Mouse (Mus musculus): ENCODE data around the gene Fads3. TPM values are rescaled to one million over a fixed set of nuclear protein-coding genes. Genes with fewer than 3 reads are reported as not detected.

The Fads3 gene
- polyA plus RNA-seq, 1 experiment from 2014 or later, result 2.4 TPM

- Histone ChIP-seq H3K36me3 (ENCODE audit: inconsistent target) (no peaks in the 10 kb centered on the region), H3K4me3 (ENCODE audit: inconsistent target) (no peak overlapping the region), H3K27ac (no peak overlapping the region), H3K79me2 (ENCODE audit: inconsistent target) (no peaks in the 10 kb centered on the region)
- WGBS (ENCODE audit: missing documents), result 94% methylated on average over 8 of the region's 8 CpGs
Measured at GRCm38 (mm10) chr19:10062292-10062691, 20.9 kb downstream of the Fads3 start.

GRCm38 (mm10) chr19:10062862-10063261 is 21.5 kb downstream of the Fads3 start:
- Histone ChIP-seq H3K36me3 (ENCODE audit: inconsistent target) (no peaks in the 10 kb centered on the region), H3K4me3 (ENCODE audit: inconsistent target) (no peak overlapping the region)
- WGBS (ENCODE audit: missing documents), result 48% methylated on average over 5 of the region's 5 CpGs

GRCm38 (mm10) chr19:10064173-10065012 is 23.0 kb downstream of the Fads3 start:
- 31% methylated on average over 10 of the region's 10 CpGs for WGBS (ENCODE audit: missing documents)
- no peaks in the 10 kb centered on the region for H3K36me3 ChIP-seq (ENCODE audit: inconsistent target)

More at GRCm38 (mm10) chr19:10062862-10063261, 21.5 kb downstream of the Fads3 start:
- Histone ChIP-seq H3K79me2 (ENCODE audit: inconsistent target) (no peaks in the 10 kb centered on the region), H3K27ac (no peak overlapping the region)

GRCm38 (mm10) chr19:10065465-10066188 is 24.3 kb downstream of the Fads3 start:
- no peak overlapping the region for H3K27ac ChIP-seq
- no peaks in the 10 kb centered on the region for H3K79me2 ChIP-seq (ENCODE audit: inconsistent target)
- no peaks in the 10 kb centered on the region for H3K36me3 ChIP-seq (ENCODE audit: inconsistent target)
- WGBS (ENCODE audit: missing documents), result 76% methylated on average over 5 of the region's 5 CpGs
- H3K4me3 ChIP-seq (ENCODE audit: inconsistent target), result no peak overlapping the region

More at GRCm38 (mm10) chr19:10064173-10065012, 23.0 kb downstream of the Fads3 start:
- Histone ChIP-seq H3K27ac (no peak overlapping the region), H3K79me2 (ENCODE audit: inconsistent target) (no peaks in the 10 kb centered on the region), H3K4me3 (ENCODE audit: inconsistent target) (no peak overlapping the region)

- Histone ChIP-seq H3K4me3 (ENCODE audit: inconsistent target) (no peak overlapping the region), H3K36me3 (ENCODE audit: inconsistent target) (no peaks in the 10 kb centered on the region), H3K27ac (no peak overlapping the region), H3K79me2 (ENCODE audit: inconsistent target) (no peaks in the 10 kb centered on the region)
- WGBS (ENCODE audit: missing documents), result 87% methylated on average over 4 of the region's 4 CpGs
Measured at GRCm38 (mm10) chr19:10066189-10066500, 24.8 kb downstream of the Fads3 start.

GRCm38 (mm10) chr19:10066502-10066901 is 25.1 kb downstream of the Fads3 start:
- WGBS (ENCODE audit: missing documents), result 69% methylated on average over 3 of the region's 3 CpGs
- no peaks in the 10 kb centered on the region for H3K36me3 ChIP-seq (ENCODE audit: inconsistent target)
- no peak overlapping the region for H3K27ac ChIP-seq
- no peaks in the 10 kb centered on the region for H3K79me2 ChIP-seq (ENCODE audit: inconsistent target)
- H3K4me3 ChIP-seq (ENCODE audit: inconsistent target), result no peak overlapping the region

GRCm38 (mm10) chr19:10067701-10068100 is 26.3 kb downstream of the Fads3 start:
- Histone ChIP-seq H3K4me3 (ENCODE audit: inconsistent target) (no peak overlapping the region), H3K79me2 (ENCODE audit: inconsistent target) (no peaks in the 10 kb centered on the region), H3K36me3 (ENCODE audit: inconsistent target) (no peaks in the 10 kb centered on the region), H3K27ac (no peak overlapping the region)
- 92% methylated on average over 7 of the region's 7 CpGs for WGBS (ENCODE audit: missing documents)

GRCm38 (mm10) chr19:10070186-10070980 is 29.0 kb downstream of the Fads3 start:
- Histone ChIP-seq H3K27ac (no peak overlapping the region), H3K4me3 (ENCODE audit: inconsistent target) (no peak overlapping the region), H3K79me2 (ENCODE audit: inconsistent target) (no peaks in the 10 kb centered on the region), H3K36me3 (ENCODE audit: inconsistent target) (no peaks in the 10 kb centered on the region)
- 49% methylated on average over 8 of the region's 8 CpGs for WGBS (ENCODE audit: missing documents)

GRCm38 (mm10) chr19:10071166-10071565 is 29.8 kb downstream of the Fads3 start:
- WGBS (ENCODE audit: missing documents), result 92% methylated on average over 5 of the region's 5 CpGs
- no peak overlapping the region for H3K27ac ChIP-seq
- H3K79me2 ChIP-seq (ENCODE audit: inconsistent target), result no peaks in the 10 kb centered on the region
- H3K36me3 ChIP-seq (ENCODE audit: inconsistent target), result no peaks in the 10 kb centered on the region
- no peak overlapping the region for H3K4me3 ChIP-seq (ENCODE audit: inconsistent target)

- no peaks in the 10 kb centered on the region for H3K36me3 ChIP-seq (ENCODE audit: inconsistent target)
Measured at GRCm38 (mm10) chr19:10071892-10072291, 30.5 kb downstream of the Fads3 start.

GRCm38 (mm10) chr19:10073145-10073544 is 31.8 kb downstream of the Fads3 start:
- Histone ChIP-seq H3K79me2 (ENCODE audit: inconsistent target) (no peaks in the 10 kb centered on the region), H3K36me3 (ENCODE audit: inconsistent target) (no peaks in the 10 kb centered on the region), H3K4me3 (ENCODE audit: inconsistent target) (no peak overlapping the region), H3K27ac (no peak overlapping the region)
- WGBS (ENCODE audit: missing documents), result 83% methylated on average over 5 of the region's 5 CpGs

More at GRCm38 (mm10) chr19:10071892-10072291, 30.5 kb downstream of the Fads3 start:
- Histone ChIP-seq H3K4me3 (ENCODE audit: inconsistent target) (no peak overlapping the region), H3K27ac (no peak overlapping the region), H3K79me2 (ENCODE audit: inconsistent target) (no peaks in the 10 kb centered on the region)
- WGBS (ENCODE audit: missing documents), result 94% methylated on average over 2 of the region's 4 CpGs

GRCm38 (mm10) chr19:10078392-10078791 is 37.0 kb downstream of the Fads3 start:
- WGBS (ENCODE audit: missing documents), result 97% methylated on average over 6 of the region's 6 CpGs
- no peaks in the 10 kb centered on the region for H3K36me3 ChIP-seq (ENCODE audit: inconsistent target)
- no peak overlapping the region for H3K4me3 ChIP-seq (ENCODE audit: inconsistent target)
- H3K79me2 ChIP-seq (ENCODE audit: inconsistent target), result no peaks in the 10 kb centered on the region
- H3K27ac ChIP-seq, result no peak overlapping the region

GRCm38 (mm10) chr19:10080384-10080783 is 39.0 kb downstream of the Fads3 start:
- WGBS (ENCODE audit: missing documents), result 97% methylated on average over 7 of the region's 7 CpGs
- Histone ChIP-seq H3K4me3 (ENCODE audit: inconsistent target) (no peak overlapping the region), H3K79me2 (ENCODE audit: inconsistent target) (no peaks in the 10 kb centered on the region), H3K36me3 (ENCODE audit: inconsistent target) (no peaks in the 10 kb centered on the region), H3K27ac (no peak overlapping the region)

GRCm38 (mm10) chr19:10082105-10082504 is 40.7 kb downstream of the Fads3 start:
- Histone ChIP-seq H3K36me3 (ENCODE audit: inconsistent target) (no peaks in the 10 kb centered on the region), H3K4me3 (ENCODE audit: inconsistent target) (no peak overlapping the region)

More at GRCm38 (mm10) chr19:10082105-10082504, 40.7 kb downstream of the Fads3 start:
- H3K27ac ChIP-seq, result no peak overlapping the region
- no peaks in the 10 kb centered on the region for H3K79me2 ChIP-seq (ENCODE audit: inconsistent target)
- WGBS (ENCODE audit: missing documents), result 52% methylated on average over 3 of the region's 3 CpGs

All from macrophage (primary cell).